Mouse (Mus musculus) forebrain, embryonic 16.5 days (tissue): Measurements from ENCODE around the gene Vax2. TPM values are rescaled to one million over a fixed set of nuclear protein-coding genes. Genes with fewer than 3 reads are reported as not detected.
A peak's percentile ranks its signal among the peaks of the same experiment; 100 is the strongest.

ENCODE experiments used
- ATAC-seq: fragments of 200-750 bp; cut with Nextera tagmentation; 2 replicates; pipeline ENCODE4 v1.8.0; 2017; ENCODE audit warnings: mild to moderate bottlenecking, moderate library complexity
- H3K27ac ChIP-seq: fragments of 300-500 bp; sonication (generic); 2 replicates; pipeline ENCODE4 v1.5.1; 2014; ENCODE audit warnings: low read length, control low read depth
- H3K27me3 ChIP-seq: fragments of 300-500 bp; sonication (generic); replicated peaks from 2 replicates; pipeline ENCODE4 v1.6.1; 2014; ENCODE audit warnings: low read length; ENCODE audit not compliant: control insufficient read depth, insufficient read depth
- H3K36me3 ChIP-seq: fragments of 300-500 bp; sonication (generic); 2 replicates; pipeline ENCODE4 v1.6.1; 2014; ENCODE audit not compliant: control insufficient read depth, insufficient read depth
- H3K4me1 ChIP-seq: fragments of 300-500 bp; sonication (generic); replicated peaks from 2 replicates; pipeline ENCODE4 v1.6.1; 2014; ENCODE audit warnings: low read length; ENCODE audit not compliant: control insufficient read depth, insufficient read depth
- H3K4me2 ChIP-seq: fragments of 300-500 bp; sonication (generic); 2 replicates; pipeline ENCODE4 v1.6.1; 2014; ENCODE audit warnings: mild to moderate bottlenecking, low read length, control low read depth
- H3K4me3 ChIP-seq: fragments of 300-500 bp; sonication (generic); replicated peaks from 2 replicates; pipeline ENCODE4 v1.5.1; 2014; ENCODE audit warnings: mild to moderate bottlenecking, low read length, control low read depth
- H3K9ac ChIP-seq: fragments of 300-500 bp; sonication (generic); replicated peaks from 2 replicates; pipeline ENCODE4 v1.6.1; 2014; ENCODE audit warnings: low read depth, low read length, control low read depth
- H3K9me3 ChIP-seq: fragments of 300-500 bp; sonication (generic); 2 replicates; pipeline ENCODE4 v1.6.1; 2016; ENCODE audit warnings: low read length; ENCODE audit not compliant: control insufficient read depth
- WGBS: fragments of 180-500 bp; shearing (Covaris S2); extraction: QIAGEN DNeasy Blood & Tissue Kit; methylation state at CpG from one replicate; pipeline ENCODE4 v1.1.7; 2014; 5-methylcytosine and 5-hydroxymethylcytosine counted together
- polyA plus RNA-seq: library from polyadenylated mRNA; unstranded; fragments of >200 nt; fragmentation: Nextera tagmentation; extraction: Ambion mirVana; gene quantifications from 2 replicates; pipeline ENCODE4 v1.2.1, GENCODE M21; 2015

The Vax2 gene
- not detected in 2 replicates for polyA plus RNA-seq

DNA sequence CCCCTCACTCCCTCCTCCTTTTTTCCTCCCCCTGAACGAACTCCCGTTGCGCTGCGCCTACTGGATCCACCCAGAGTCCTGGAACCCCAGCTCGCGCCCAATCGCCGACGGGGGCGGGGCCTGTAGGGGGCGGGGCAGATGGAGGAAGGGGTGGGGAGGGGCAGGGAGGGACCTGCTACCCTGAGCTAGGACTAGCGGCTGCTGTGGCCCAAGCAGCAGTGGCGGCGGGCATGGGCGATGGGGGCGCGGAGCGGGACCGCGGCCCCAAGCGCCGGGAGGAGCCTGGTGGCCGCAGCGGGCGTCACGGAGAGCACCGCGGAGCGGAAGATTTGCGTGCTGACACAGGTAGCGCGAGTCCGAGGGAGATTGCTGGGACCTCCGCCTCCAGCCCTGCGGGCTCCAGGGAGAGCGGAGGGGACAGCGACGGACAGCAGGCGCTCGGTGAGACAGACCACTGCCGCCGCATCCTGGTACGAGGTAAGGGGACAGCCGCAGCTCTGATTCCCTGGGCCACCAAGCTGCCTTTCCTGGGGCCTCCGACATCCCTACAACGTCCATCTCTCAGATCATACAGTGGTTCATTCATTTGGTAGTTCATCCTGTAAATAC is at the start of gene Vax2:
TSS of gene Vax2 (plus strand) at position 198 of the 609 bp plus-strand sequence.
- WGBS: under 1% methylated on average over 40 of the region's 46 CpGs
- H3K9ac ChIP-seq: peak within 1 kb of the TSS; percentile 8; the same call in 1 of the 2 replicates
- peak within 1 kb of the TSS; percentile 42 for H3K4me3 ChIP-seq
- peak; percentile 83 for ATAC-seq
- H3K27me3 ChIP-seq: peaks cover 86% of the 10 kb centered on the region
- no peak within 1 kb of the TSS for H3K27ac ChIP-seq
- H3K36me3 ChIP-seq: no peaks in the 10 kb centered on the region
- peak within 1 kb of the TSS; percentile 64 for H3K4me2 ChIP-seq
- H3K9me3 ChIP-seq: no peaks in the 10 kb centered on the region
- H3K4me1 ChIP-seq: peaks cover 23% of the 10 kb centered on the region

DNA sequence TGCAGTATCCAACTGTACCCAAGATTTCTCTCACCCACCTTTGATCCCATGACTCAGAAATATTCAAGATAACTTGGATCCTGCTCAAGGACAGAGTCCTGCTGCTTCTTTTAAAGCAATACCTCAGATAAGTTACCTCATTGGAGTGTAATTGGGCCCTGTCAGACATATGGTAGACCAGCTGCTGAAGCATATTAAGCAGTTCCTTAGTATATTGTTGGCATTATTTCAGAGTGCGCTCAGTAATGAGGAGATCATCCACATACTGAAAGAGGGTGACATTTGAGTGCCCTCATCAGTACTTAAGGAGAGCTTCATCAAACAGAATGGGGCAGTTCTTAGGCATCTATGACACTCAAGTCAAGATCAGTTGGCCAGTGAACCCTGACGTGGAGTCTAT is 46.1 kb upstream of the Vax2 start:
- Histone ChIP-seq H3K4me3 (no peak overlapping the region), H3K36me3 (no peaks in the 10 kb centered on the region), H3K9me3 (no peaks in the 10 kb centered on the region), H3K9ac (no peak overlapping the region), H3K27ac (no peak overlapping the region; the same call in 1 of the 2 replicates), H3K4me1 (peaks cover 4% of the 10 kb centered on the region; the same call in 1 of the 2 replicates), H3K4me2 (no peak overlapping the region), H3K27me3 (no peaks in the 10 kb centered on the region)
- ATAC-seq: 0 out of 2 replicates have a peak, but pooled peaks have one; percentile 47
- WGBS: 59% methylated on average over 2 of the region's 2 CpGs

DNA sequence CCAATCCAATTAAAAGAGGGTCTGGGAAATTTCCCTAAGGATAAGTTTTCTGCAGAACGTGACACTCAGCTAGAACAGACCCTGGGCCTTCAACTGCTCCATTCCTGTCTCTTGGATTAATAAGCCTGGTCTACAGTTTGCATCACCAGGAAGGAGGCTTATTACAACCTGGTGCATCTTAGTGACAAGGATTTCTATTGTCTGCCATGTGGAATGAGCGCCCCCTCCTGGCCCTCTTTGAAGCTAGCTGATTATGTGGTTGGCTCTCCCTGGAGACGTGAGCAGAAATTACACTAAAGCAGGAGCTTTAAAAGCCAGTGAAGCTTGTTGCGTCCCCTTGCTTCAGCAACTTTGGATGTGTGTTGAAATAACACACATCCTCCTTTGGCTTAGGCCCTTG is 37.7 kb upstream of the Vax2 start:
- H3K4me2 ChIP-seq: no peak overlapping the region
- peak; percentile 45; the same call in 1 of the 2 replicates for ATAC-seq
- no peaks in the 10 kb centered on the region for H3K4me1 ChIP-seq
- H3K27ac ChIP-seq: no peak overlapping the region
- WGBS: 7% methylated on average over 4 of the region's 4 CpGs
- no peaks in the 10 kb centered on the region for H3K9me3 ChIP-seq
- H3K4me3 ChIP-seq: no peak overlapping the region
- 0 out of 2 replicates have a peak, but pooled peaks cover 4% of the 10 kb centered on the region for H3K27me3 ChIP-seq
- H3K36me3 ChIP-seq: no peaks in the 10 kb centered on the region
- no peak overlapping the region for H3K9ac ChIP-seq

DNA sequence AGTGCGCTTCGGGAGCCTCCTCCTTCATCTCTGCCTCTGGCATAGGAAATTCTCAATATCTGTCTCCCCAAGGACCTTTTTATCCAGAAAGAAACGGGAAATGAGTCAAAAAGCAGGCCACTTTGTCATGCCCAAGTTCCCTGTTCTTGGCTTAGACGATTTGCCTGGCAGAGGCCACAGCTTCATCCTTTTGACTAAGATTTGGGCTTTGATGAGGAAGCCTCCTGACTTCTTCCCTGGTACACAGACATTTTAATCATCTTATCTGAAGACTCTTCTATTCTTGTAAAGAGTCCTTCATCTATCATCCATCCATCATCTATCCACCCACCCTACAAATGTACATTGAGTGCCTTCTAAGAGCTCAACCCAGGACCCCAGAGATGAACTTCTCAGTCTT is 33.3 kb upstream of the Vax2 start, which contains the start of gene Cd207:
TSS of gene Cd207 (minus strand) at position 101 of the 400 bp plus-strand sequence.
- Histone ChIP-seq H3K9me3 (no peaks in the 10 kb centered on the region), H3K27ac (no peak within 1 kb of the TSS), H3K4me3 (no peak within 1 kb of the TSS), H3K9ac (no peak within 1 kb of the TSS), H3K4me2 (no peak within 1 kb of the TSS), H3K36me3 (no peaks in the 10 kb centered on the region), H3K27me3 (0 out of 2 replicates have a peak, but pooled peaks cover 10% of the 10 kb centered on the region), H3K4me1 (no peaks in the 10 kb centered on the region)
- WGBS: 78% methylated on average over 4 of the region's 4 CpGs
- ATAC-seq: no peak

DNA sequence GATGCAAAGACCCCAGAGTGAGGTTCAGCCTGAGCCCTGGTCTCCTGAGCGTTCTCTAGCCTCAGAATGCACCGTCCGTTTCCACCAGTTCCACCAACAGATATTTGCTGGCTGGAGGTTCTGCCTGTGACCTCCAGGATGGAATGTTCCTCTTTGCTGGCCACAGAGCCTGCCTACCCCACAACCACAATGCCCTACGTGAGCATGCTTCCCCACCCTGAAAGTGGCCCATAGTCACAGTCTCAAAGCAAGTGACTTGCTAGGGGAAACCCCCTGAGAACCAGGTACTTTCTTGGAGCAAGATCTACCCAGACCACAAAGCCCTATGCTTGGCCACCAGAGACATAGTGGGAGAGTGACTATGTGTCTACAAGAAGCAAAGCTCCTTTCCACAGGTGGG is 21.7 kb upstream of the Vax2 start:
- Histone ChIP-seq H3K4me2 (no peak overlapping the region), H3K4me1 (no peaks in the 10 kb centered on the region), H3K4me3 (no peak overlapping the region), H3K9me3 (no peaks in the 10 kb centered on the region), H3K27ac (no peak overlapping the region), H3K36me3 (no peaks in the 10 kb centered on the region), H3K27me3 (peaks cover 52% of the 10 kb centered on the region), H3K9ac (no peak overlapping the region)
- 86% methylated on average over 4 of the region's 4 CpGs for WGBS
- no peak for ATAC-seq

DNA sequence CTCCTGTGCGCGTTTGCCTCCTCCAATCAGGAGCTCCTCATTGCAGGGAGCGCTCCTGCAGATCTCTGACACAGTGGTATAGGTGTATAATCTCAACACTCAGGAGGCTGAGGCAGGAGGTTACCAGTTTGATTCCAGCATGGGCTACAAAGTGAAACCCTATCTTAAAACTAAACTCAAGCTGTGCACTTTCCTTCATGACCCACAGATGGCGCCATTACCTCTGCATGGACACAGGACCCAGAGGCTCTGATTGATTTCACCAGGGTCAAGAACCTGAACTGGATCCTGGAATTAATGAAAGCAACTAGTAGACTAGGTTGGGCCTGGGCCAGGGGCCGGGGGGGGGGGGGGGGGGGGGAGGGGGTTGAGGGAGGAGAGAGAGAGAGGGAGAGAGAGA is 20.8 kb upstream of the Vax2 start:
- Histone ChIP-seq H3K4me1 (no peaks in the 10 kb centered on the region), H3K9ac (no peak overlapping the region), H3K36me3 (no peaks in the 10 kb centered on the region), H3K9me3 (no peaks in the 10 kb centered on the region), H3K4me2 (no peak overlapping the region), H3K27me3 (peaks cover 60% of the 10 kb centered on the region), H3K4me3 (no peak overlapping the region), H3K27ac (no peak overlapping the region)
- WGBS: 32% methylated on average over 4 of the region's 5 CpGs
- ATAC-seq: no peak

DNA sequence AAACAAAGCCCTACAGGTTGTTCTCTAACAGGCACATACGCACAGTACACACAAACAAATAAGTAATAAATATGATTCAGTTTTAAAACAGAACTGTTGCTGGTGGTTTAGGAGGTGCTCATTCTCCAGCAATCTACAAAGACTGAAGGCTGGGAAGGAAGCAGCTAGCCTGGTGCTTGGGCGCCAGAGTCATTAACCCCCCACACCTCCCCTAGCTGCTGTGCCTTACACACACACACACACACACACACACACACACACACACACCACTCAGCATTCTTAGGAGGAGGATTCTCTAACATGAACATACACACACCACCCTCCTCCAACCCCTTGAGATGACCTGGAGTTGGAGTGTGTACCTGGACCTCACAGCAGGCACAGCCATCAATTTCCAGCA is 20.1 kb upstream of the Vax2 start:
- H3K9me3 ChIP-seq: no peaks in the 10 kb centered on the region
- no peak overlapping the region for H3K27ac ChIP-seq
- H3K4me1 ChIP-seq: no peaks in the 10 kb centered on the region
- no peaks in the 10 kb centered on the region for H3K36me3 ChIP-seq
- no peak for ATAC-seq
- H3K4me2 ChIP-seq: no peak overlapping the region
- H3K4me3 ChIP-seq: no peak overlapping the region
- peaks cover 66% of the 10 kb centered on the region for H3K27me3 ChIP-seq
- 69% methylated on average over 2 of the region's 2 CpGs for WGBS
- H3K9ac ChIP-seq: no peak overlapping the region

DNA sequence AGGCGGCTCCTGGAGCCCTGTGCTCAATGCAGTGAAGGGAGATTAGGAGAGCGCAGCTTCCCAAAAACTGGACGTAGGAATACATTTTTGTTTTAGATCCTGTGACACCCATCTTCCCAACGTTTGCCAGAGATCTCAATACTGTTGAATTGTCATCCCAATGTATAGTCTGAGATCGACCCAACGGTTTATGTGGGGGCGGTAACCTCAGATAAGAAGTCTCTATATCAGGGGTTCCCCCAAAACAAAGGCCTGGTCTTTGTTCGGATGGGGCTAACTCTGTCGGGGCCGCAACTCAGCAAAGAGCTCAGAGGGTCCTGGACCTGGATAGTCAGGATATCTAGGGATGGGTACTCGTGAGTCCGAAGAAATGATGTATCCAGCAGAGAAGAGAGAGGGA is 18.1 kb upstream of the Vax2 start:
- WGBS: under 1% methylated on average over 12 of the region's 12 CpGs
- Histone ChIP-seq H3K27ac (no peak overlapping the region), H3K4me3 (no peak overlapping the region), H3K4me2 (no peak overlapping the region), H3K9ac (no peak overlapping the region), H3K9me3 (no peaks in the 10 kb centered on the region), H3K36me3 (no peaks in the 10 kb centered on the region), H3K27me3 (peaks cover 86% of the 10 kb centered on the region), H3K4me1 (no peaks in the 10 kb centered on the region)
- no peak for ATAC-seq

DNA sequence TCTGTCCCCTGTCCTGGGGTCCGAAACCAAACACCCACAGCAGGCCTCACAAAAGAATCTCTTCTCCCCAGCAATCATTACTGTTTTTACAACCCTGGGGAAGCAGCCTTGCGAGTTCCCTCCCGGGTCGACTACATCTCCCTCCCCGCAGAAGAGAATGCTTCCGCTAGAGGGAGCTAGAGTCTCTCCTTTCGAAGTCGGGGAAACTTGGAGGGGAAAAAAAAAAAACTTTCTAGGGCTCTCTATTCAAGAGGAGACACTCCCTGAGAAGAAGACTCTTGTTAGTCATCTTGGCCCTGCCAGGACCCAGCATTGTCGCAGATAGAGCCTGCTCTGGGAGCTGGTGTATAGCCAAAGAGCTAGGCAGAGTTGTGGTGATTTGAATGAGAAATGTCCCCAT is 17.2 kb upstream of the Vax2 start:
- no peak overlapping the region for H3K4me3 ChIP-seq
- no peaks in the 10 kb centered on the region for H3K9me3 ChIP-seq
- ATAC-seq: no peak
- no peaks in the 10 kb centered on the region for H3K36me3 ChIP-seq
- no peaks in the 10 kb centered on the region for H3K4me1 ChIP-seq
- H3K9ac ChIP-seq: no peak overlapping the region
- no peak overlapping the region for H3K27ac ChIP-seq
- no peak overlapping the region for H3K4me2 ChIP-seq
- under 1% methylated on average over 9 of the region's 9 CpGs for WGBS
- H3K27me3 ChIP-seq: peaks cover 89% of the 10 kb centered on the region
